Mouse (Mus musculus) CD4-positive naive resting alpha-beta T cell, adult 76 days (primary cell): Measurements from ENCODE around the gene Olfr1493-ps1. TPM values are rescaled to one million over a fixed set of nuclear protein-coding genes. Genes with fewer than 3 reads are reported as not detected.

Experiments used
- total RNA-seq: library from RNA; stranded (reverse); gene quantifications from one replicate; pipeline ENCODE4 v1.2.4, GENCODE M21; 2023

Gene Olfr1493-ps1
- total RNA-seq, result not detected

GRCm38 (mm10) chr19:13722978-13723377 is at the start of gene Olfr1493-ps1:
Gene Olfr1493-ps1 (plus strand): TSS chr19:13723278.

GRCm38 (mm10) chr19:13696968-13697367 is 26.1 kb upstream of the Olfr1493-ps1 start, which contains the start of gene Olfr1491:
Gene Olfr1491 (plus strand): TSS chr19:13697268.

DNA sequence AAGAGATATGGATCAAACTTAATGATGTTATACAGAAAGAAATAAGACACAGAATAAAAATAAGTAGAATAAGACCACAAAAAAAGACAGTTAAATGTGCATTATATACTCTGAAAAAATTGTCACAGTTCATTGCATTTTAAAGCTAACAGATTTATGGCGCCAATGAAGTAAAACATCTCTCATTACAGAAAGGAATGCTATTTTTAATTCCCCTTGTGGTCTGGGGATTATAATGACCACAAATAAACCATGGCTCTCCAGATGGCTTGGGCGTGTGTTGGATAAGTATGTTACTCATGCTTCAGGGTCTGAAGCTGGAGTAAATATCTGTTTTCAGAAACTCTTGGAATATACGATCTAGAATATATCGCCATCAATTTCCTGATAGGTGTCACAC is 16.4 kb downstream of the Olfr1493-ps1 start, which contains the start of gene Olfr1494:
Olfr1494 (plus strand) TSS at position 301 of the 400 bp plus-strand sequence.

DNA sequence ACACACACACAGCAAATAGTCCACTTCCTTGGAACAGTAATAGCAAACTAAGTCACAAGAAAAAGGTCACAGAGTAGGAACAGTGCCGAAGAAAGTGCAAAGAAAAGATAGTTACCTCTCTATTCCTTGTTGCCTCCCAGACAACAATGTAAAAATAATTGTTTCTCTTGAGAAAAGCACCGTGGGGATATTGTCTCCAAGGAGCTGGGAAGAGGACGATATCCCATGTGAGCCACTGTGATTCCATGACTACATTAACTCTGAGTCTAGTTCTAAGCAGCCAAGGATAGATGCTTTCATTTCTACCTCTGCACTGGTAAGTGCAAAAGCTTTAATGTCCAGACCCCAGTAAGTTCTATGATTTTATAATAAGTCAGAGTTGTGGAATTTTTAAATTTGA is 41.2 kb downstream of the Olfr1493-ps1 start, which contains the start of gene Olfr1495:
Olfr1495 (plus strand) TSS at position 301 of the 400 bp plus-strand sequence.

GRCm38 (mm10) chr19:13777578-13777977 is 54.5 kb downstream of the Olfr1493-ps1 start, which contains the start of gene Olfr1496:
Gene Olfr1496 (plus strand): TSS chr19:13777878.

Other genes with a start within 250 kb of the Olfr1493-ps1 start
- not detected for gene Olfr1475, start 243.1 kb upstream of the Olfr1493-ps1 start, total RNA-seq
- not detected for gene Olfr1477, start 222.7 kb upstream of the Olfr1493-ps1 start, total RNA-seq
- gene Olfr1480, start 195.4 kb upstream of the Olfr1493-ps1 start, total RNA-seq, result not detected
- gene Olfr1484, start 139.8 kb upstream of the Olfr1493-ps1 start, total RNA-seq, result not detected
- gene Olfr1487, start 105.9 kb upstream of the Olfr1493-ps1 start, total RNA-seq, result not detected
- gene Olfr1489, start 91.7 kb upstream of the Olfr1493-ps1 start, total RNA-seq, result not detected
- gene Olfr1490, start 72.2 kb upstream of the Olfr1493-ps1 start, total RNA-seq, result not detected
- not detected for gene Olfr1491, start 26.0 kb upstream of the Olfr1493-ps1 start, total RNA-seq
- gene Olfr1494, start 16.4 kb downstream of the Olfr1493-ps1 start, total RNA-seq, result not detected
- not detected for gene Olfr1495, start 41.3 kb downstream of the Olfr1493-ps1 start, total RNA-seq
- not detected for gene Olfr1496, start 54.6 kb downstream of the Olfr1493-ps1 start, total RNA-seq
- not detected for gene Olfr1497, start 74.9 kb downstream of the Olfr1493-ps1 start, total RNA-seq
- gene Olfr1499, start 96.2 kb downstream of the Olfr1493-ps1 start, total RNA-seq, result not detected
- gene Olfr1500, start 107.2 kb downstream of the Olfr1493-ps1 start, total RNA-seq, result not detected
- gene Olfr1501, start 127.4 kb downstream of the Olfr1493-ps1 start, total RNA-seq, result not detected
- gene Olfr1502, start 138.5 kb downstream of the Olfr1493-ps1 start, total RNA-seq, result not detected
- not detected for gene Olfr1504, start 174.7 kb downstream of the Olfr1493-ps1 start, total RNA-seq
- gene Olfr1505, start 190.3 kb downstream of the Olfr1493-ps1 start, total RNA-seq, result not detected